Mouse (Mus musculus) hindlimb bud, embryonic 11.5 days (tissue): Measurements from ENCODE around the gene Ndufv1.
A peak's percentile ranks its signal among the peaks of the same experiment; 100 is the strongest.
"Not testable (repeated sequence)": the region's sequence is repeated elsewhere in the genome, so short reads cannot be mapped to it uniquely, and the experiment has no call there.

Experiments used
- DNase-seq: peaks from one replicate; pipeline ENCODE4 v3.0.0-alpha.2; 2012; ENCODE audit warnings: low read depth, low spot score; ENCODE audit errors: extremely low spot score

Gene Ndufv1

GRCm38 (mm10) chr19:3980917-3981316 is 31.7 kb downstream of the Ndufv1 start:
- no peak for DNase-seq

- DNase-seq, result peak; percentile 68
These were observed 32.3 kb downstream of the Ndufv1 start for GRCm38 (mm10) chr19:3980309-3980708.

GRCm38 (mm10) chr19:3975866-3976265 is 36.7 kb downstream of the Ndufv1 start:
- DNase-seq, result no peak

- DNase-seq, result not testable (repeated sequence)
These were observed 38.0 kb downstream of the Ndufv1 start for GRCm38 (mm10) chr19:3974608-3975007.

- no peak for DNase-seq
These were observed 40.4 kb downstream of the Ndufv1 start, which contains the start of gene Aldh3b2 for GRCm38 (mm10) chr19:3972229-3972628. Gene Aldh3b2, plus strand, starts transcription at chr19:3972328.

GRCm38 (mm10) chr19:3967258-3967657 is 45.3 kb downstream of the Ndufv1 start:
- DNase-seq, result no peak

- no peak for DNase-seq
These were observed 46.1 kb downstream of the Ndufv1 start for GRCm38 (mm10) chr19:3966330-3967075.

- DNase-seq, result no peak
These were observed 48.6 kb downstream of the Ndufv1 start for GRCm38 (mm10) chr19:3964030-3964429.

GRCm38 (mm10) chr19:3962469-3962868 is 50.1 kb downstream of the Ndufv1 start:
- DNase-seq, result no peak

GRCm38 (mm10) chr19:3961805-3962204 is 50.8 kb downstream of the Ndufv1 start:
- DNase-seq, result not testable (repeated sequence)

- DNase-seq, result no peak
These were observed 52.4 kb downstream of the Ndufv1 start for GRCm38 (mm10) chr19:3960211-3960610.

GRCm38 (mm10) chr19:3959030-3959429 is 53.6 kb downstream of the Ndufv1 start:
- no peak for DNase-seq

GRCm38 (mm10) chr19:3958470-3958869 is 54.1 kb downstream of the Ndufv1 start, which contains the start of gene Aldh3b3:
Gene Aldh3b3, plus strand, starts transcription at chr19:3958645.
- DNase-seq, result no peak
